Mouse (Mus musculus) adrenal gland, adult 10 weeks (tissue): Measurements from ENCODE around the gene Tmem265. TPM values are rescaled to one million over a fixed set of nuclear protein-coding genes. Genes with fewer than 3 reads are reported as not detected.

Source experiments
- polyA plus RNA-seq: library from polyadenylated mRNA; stranded (reverse); fragments of 350-450 nt; fragmentation: Illumina TruSeq; extraction: RNeasy Lipid Tissue Mini Kit (QIAGEN cat#74804); gene quantifications from one replicate; pipeline ENCODE4 v1.2.3, GENCODE M21; 2014; ENCODE audit warnings: low read depth, low replicate concordance

The Tmem265 gene
- polyA plus RNA-seq, result not detected

DNA sequence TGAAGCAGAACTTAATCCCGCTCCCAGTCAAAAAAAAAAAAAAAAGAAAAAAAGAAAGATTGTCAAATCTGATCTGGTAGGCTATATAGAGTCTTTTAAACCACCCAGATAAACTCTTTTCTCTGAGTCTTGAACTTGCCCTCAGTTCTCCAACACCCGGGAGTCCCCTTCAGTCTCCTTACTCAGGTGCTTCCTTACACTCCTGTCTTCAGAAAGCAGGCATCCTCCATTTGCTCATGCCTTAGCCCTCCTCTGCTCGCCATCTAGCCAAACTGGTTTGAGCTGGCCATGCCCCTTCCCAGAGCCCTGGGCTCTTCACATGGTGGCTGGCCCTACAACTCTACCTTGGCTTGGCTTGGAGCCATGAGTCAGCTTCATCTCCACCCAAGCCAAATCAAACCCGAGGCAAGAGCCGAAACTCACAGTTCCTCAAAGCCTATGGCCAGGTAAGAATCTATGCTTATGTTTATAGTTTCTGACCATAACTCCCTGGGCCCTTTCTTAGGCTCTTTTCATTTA, at the start of gene Tmem265:
Gene Tmem265, plus strand, starts transcription at position 51 of the 519 bp plus-strand sequence.

DNA sequence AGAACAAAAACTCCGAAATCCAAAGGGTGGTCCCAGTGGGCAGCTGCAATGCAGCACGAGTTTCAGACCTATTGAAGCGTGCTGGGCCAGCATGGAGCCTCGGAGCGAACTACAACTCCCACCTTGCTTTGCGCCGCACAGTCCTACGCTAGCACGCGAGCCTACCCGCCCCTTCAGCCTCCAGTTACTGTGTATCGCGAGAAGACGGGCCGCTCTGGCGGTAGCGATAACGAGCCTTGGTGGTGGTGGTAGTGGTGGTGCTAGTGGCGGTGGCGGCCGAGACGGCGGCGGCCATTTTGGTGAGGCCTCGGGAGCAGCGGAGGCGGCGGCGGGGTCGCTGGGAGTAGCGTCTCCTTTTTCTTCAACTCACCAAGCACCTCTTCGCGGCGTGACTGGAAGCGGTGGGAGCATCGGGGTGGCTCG, 49.4 kb upstream of the Tmem265 start, which contains the start of gene Srcap:
Gene Srcap, plus strand, starts transcription at position 176 of the 423 bp plus-strand sequence.

DNA sequence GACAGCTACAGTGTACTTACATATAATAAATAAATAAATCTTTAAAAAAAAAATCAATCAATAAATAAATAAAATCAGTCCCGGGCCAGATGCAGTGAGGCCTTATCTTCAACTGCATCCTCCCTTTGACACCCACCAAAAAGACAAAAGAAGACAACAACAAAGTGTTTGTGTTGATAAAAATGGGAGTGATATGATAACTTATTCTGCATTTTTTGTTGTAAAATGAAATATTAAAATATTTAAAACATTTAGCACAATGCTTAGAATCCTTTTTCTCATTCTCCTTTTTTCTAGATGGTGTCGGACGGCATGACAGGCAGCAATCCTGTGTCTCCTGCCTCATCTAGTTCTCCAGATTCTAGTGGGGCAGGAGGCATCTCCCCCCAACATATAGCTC, 41.9 kb upstream of the Tmem265 start, which contains the start of gene Gm42715:
Gene Gm42715, plus strand, starts transcription at position 301 of the 400 bp plus-strand sequence.

DNA sequence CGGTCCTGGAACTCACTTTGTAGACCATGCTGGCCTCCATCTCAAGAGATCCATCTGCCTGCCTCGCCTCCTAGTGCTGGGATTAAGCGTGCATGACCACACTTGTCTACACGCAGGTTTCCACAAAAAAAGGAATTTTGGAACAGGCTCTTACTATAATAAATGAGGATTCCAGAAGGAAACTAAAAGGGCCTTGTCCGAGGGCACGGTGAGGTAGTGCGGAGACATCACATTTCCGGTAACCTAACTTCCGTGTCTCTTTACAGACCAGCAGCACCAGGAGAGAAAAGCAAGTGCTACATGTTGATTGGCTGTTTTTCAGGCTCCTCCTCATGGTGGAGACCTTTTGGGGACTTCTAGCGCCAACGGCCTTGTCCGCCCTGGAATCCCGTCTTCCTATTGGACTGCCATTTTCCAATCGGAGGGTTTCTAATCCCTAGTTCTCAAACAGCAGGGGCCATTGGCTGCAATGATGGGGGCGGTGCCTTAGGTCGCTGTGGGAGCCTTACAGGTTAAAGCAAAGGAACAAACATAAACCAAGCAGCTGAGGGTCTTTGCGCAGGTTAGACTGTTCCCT, 11.8 kb downstream of the Tmem265 start, which contains the start of gene Phkg2:
Gene Phkg2, plus strand, starts transcription at position 446 of the 577 bp plus-strand sequence.

DNA sequence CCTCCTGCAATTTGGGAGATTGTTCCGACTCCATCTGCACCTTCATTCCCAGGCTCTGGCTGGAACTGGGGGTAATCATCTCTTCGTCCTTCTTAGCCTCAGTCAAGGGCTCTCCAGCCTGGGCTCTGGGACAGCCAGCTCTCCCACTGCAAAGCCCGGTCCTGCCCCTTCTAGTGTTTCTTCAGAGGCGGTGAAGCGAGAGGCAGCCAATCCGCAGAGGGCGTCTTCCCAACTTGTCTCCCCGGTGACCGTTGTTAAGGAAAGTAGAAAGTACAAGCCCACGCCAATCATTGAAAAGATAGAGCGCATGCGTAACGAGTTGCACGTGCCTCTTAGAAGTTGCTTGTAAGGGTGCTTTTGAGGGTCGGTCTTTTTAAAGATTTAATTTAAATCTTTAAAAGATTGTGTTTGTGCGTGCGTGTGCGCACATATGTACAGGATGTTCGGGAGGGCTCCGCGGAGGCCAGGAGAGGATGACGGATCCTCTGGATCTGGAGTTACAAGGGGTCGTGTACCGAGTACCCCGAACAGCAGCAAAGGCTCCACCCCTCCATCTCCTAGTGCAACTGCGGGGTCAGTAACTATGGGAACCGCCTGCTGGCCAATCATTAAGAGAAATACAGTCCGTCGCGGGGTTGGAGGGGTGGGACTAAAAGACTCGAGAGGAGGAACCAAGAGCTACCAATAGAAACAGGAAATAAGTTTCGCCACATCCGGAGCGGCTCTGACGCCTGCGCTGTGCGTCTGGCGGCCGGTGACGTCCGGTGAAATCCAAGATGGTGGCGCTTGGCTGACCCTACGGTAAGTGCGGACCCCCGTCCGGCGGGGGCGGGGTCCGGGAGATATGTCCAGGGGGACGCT, 27.1 kb downstream of the Tmem265 start, which contains the start of the genes Ccdc189 and Rnf40:
Gene Ccdc189, minus strand, starts transcription at position 585 of the 861 bp plus-strand sequence.
Gene Rnf40, plus strand, starts transcription at position 757 of the 861 bp plus-strand sequence.

DNA sequence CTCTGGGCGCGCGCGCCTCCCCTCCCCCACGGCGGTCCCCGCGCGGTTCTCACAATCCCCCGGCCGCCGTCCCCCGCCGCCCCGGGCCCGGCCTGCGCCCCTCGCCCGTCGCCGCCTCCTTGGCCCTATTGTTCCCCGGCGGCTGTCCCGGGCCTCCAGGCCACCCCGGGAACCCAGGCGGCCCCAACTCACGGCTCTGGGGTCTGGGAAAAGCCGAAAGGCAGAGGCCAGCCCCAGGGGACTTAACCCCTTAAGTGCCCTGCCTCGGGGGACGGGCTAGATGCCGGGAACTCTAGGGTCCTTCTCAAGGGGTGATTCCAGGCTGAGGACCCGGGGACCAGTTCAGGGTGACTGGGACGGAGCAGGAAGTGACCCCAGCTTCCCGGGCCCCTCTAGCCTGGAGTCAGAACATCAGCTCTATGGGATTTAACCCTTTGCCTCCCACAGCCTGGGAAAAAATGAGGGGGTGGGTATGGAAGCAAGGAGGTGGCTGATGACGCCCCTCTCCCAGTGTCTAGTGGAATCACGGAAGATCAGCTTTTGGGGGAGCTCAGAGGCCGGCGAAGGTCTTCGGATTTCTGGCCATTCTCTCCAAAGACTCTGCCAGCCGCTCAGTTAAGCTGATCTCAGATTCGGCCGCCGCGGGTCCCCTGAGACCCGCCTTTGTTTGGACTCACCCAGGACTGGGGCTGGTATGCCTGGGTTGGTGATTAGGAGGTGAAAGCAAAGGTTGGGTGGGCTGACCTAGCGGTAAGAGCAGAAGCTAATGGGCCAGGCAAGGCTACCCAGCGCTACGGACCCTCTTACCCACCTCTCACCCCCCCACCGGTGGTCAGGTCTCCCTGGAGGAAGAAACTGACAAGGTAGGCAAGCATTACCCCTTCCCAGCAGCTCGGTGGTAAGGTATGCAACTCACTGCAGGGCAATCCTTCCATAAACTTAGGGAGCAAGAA, 54.0 kb downstream of the Tmem265 start, which contains the start of gene Zfp629:
Gene Zfp629, minus strand, starts transcription at position 907 of the 953 bp plus-strand sequence.

Other genes starting within 250 kb of the Tmem265 start
- gene Zfp768, start 215.8 kb upstream of the Tmem265 start, polyA plus RNA-seq, result 3.0 TPM
- gene Zfp747, start 185.3 kb upstream of the Tmem265 start, polyA plus RNA-seq, result 2.9 TPM
- gene 9130019O22Rik, start 174.2 kb upstream of the Tmem265 start, polyA plus RNA-seq, result 1.7 TPM
- 1.1 TPM for gene E430018J23Rik, start 167.8 kb upstream of the Tmem265 start, polyA plus RNA-seq
- 3.1 TPM for gene Zfp764, start 154.6 kb upstream of the Tmem265 start, polyA plus RNA-seq
- 2.0 TPM for gene Zfp688, start 139.3 kb upstream of the Tmem265 start, polyA plus RNA-seq
- 1.9 TPM for gene Zfp689, start 112.2 kb upstream of the Tmem265 start, polyA plus RNA-seq
- 25.5 TPM for gene Prr14, start 101.8 kb upstream of the Tmem265 start, polyA plus RNA-seq
- gene Fbrs, start 82.2 kb upstream of the Tmem265 start, polyA plus RNA-seq, result 6.2 TPM
- 10.6 TPM for gene Srcap, start 49.4 kb upstream of the Tmem265 start, polyA plus RNA-seq
- 4.8 TPM for gene Gm42715, start 41.8 kb upstream of the Tmem265 start, polyA plus RNA-seq
- 16.0 TPM for gene Phkg2, start 11.9 kb downstream of the Tmem265 start, polyA plus RNA-seq
- gene Ccdc189, start 27.2 kb downstream of the Tmem265 start, polyA plus RNA-seq, result 1.6 TPM
- 1.5 TPM for gene Rnf40, start 27.4 kb downstream of the Tmem265 start, polyA plus RNA-seq
- 7.7 TPM for gene Zfp629, start 54.4 kb downstream of the Tmem265 start, polyA plus RNA-seq
- gene Bcl7c, start 147.5 kb downstream of the Tmem265 start, polyA plus RNA-seq, result 5.5 TPM
- gene Ctf1, start 151.3 kb downstream of the Tmem265 start, polyA plus RNA-seq, result 2.6 TPM
- not detected for gene Ctf2, start 170.8 kb downstream of the Tmem265 start, polyA plus RNA-seq
- 0.29 TPM for gene Fbxl19, start 183.2 kb downstream of the Tmem265 start, polyA plus RNA-seq
- 5.6 TPM for gene Orai3, start 208.4 kb downstream of the Tmem265 start, polyA plus RNA-seq
- 7.7 TPM for gene Setd1a, start 215.3 kb downstream of the Tmem265 start, polyA plus RNA-seq
- not detected for gene Gm49388, start 224.2 kb downstream of the Tmem265 start, polyA plus RNA-seq
- gene Hsd3b7, start 239.2 kb downstream of the Tmem265 start, polyA plus RNA-seq, result 17.3 TPM